In genomic region chr2:27394158-27394832, GRCm38 (mm10) we compare ENCODE assay signal across 13 mouse cellular contexts. TPM values are rescaled to one million over a fixed set of nuclear protein-coding genes. Genes with fewer than 3 reads are reported as not detected.
DNase-seq lines count a peak whose midpoint lies in the region; ATAC-seq lines count a peak whose summit lies in the region.
"Had no signal": no experiment of that assay in that cellular context is flagged by ENCODE, and none has a peak within 500 bp of the region (broad histone marks: within the 10 kb centered on the region; RNA-seq: fewer than 3 reads in every experiment).

No protein-coding gene starts in this region.

- no peak overlapping the region for H3K4me3 ChIP-seq in hindbrain, embryonic 11.5 days (ENCODE audit: low read depth, low read length)
- no peak overlapping the region for H3K4me3 ChIP-seq in hindbrain, embryonic 10.5 days
- no peak overlapping the region for H3K4me3 ChIP-seq in liver, embryonic 16.5 days (ENCODE audit: low read depth, low read length)
- no peak overlapping the region for H3K4me3 ChIP-seq in liver, embryonic 11.5 days (ENCODE audit: low read depth, low read length)
- H3K4me3 ChIP-seq in forebrain, embryonic 14.5 days (ENCODE audit: low read depth, low read length) = no peak overlapping the region
- H3K4me3 ChIP-seq: megakaryocyte, embryonic 14.5 days had no signal

- peaks cover 23% of the 10 kb centered on the region for H3K4me1 ChIP-seq in hindbrain, embryonic 11.5 days (replicated peaks; ENCODE audit: control insufficient read depth, insufficient read depth, low read length)
- H3K4me1 ChIP-seq in hindbrain, embryonic 10.5 days (replicated peaks) = peaks cover 92% of the 10 kb centered on the region
- peaks cover 21% of the 10 kb centered on the region for H3K4me1 ChIP-seq in liver, embryonic 16.5 days (ENCODE audit: control insufficient read depth, low read depth, low read length)
- peaks cover 44% of the 10 kb centered on the region for H3K4me1 ChIP-seq in liver, embryonic 11.5 days (replicated peaks; ENCODE audit: control insufficient read depth, insufficient read depth, low read length)
- H3K4me1 ChIP-seq in forebrain, embryonic 14.5 days (ENCODE audit: control insufficient read depth, insufficient read depth, low read length) = peaks cover 37% of the 10 kb centered on the region

- no peak overlapping the region for H3K27ac ChIP-seq in hindbrain, embryonic 11.5 days (ENCODE audit: low read depth, low read length)
- no peak overlapping the region for H3K27ac ChIP-seq in hindbrain, embryonic 10.5 days
- H3K27ac ChIP-seq in liver, embryonic 16.5 days (ENCODE audit: low read length) = no peak overlapping the region
- H3K27ac ChIP-seq in liver, embryonic 11.5 days (ENCODE audit: low read depth, low read length) = no peak overlapping the region
- H3K27ac ChIP-seq in forebrain, embryonic 14.5 days (ENCODE audit: low read depth, low read length) = no peak overlapping the region

- no peak overlapping the region for H3K9ac ChIP-seq in hindbrain, embryonic 11.5 days (ENCODE audit: low read depth, low read length)
- H3K9ac ChIP-seq in liver, embryonic 16.5 days (ENCODE audit: low read depth, low read length) = no peak overlapping the region
- no peak overlapping the region for H3K9ac ChIP-seq in liver, embryonic 11.5 days (ENCODE audit: low read depth, low read length)
- H3K9ac ChIP-seq in forebrain, embryonic 14.5 days (ENCODE audit: low read length) = no peak overlapping the region
- H3K9ac ChIP-seq: lung, embryonic 14.5 days had no signal

- H3K36me3 ChIP-seq in hindbrain, embryonic 11.5 days (ENCODE audit: control insufficient read depth, insufficient read depth, low read length) = no peaks in the 10 kb centered on the region
- H3K36me3 ChIP-seq in hindbrain, embryonic 10.5 days = peaks cover 10% of the 10 kb centered on the region
- no peaks in the 10 kb centered on the region for H3K36me3 ChIP-seq in liver, embryonic 16.5 days (ENCODE audit: control insufficient read depth, insufficient read depth)
- H3K36me3 ChIP-seq in liver, embryonic 11.5 days (ENCODE audit: control insufficient read depth, insufficient read depth, low read length) = 0 out of 2 replicates have a peak, but pooled peaks cover 2% of the 10 kb centered on the region
- no peaks in the 10 kb centered on the region for H3K36me3 ChIP-seq in forebrain, embryonic 14.5 days (ENCODE audit: control insufficient read depth, insufficient read depth, low read length)

- peak; percentile 25 for DNase-seq in hindbrain, embryonic 11.5 days (ENCODE audit: low spot score)
- no peak for DNase-seq in hindbrain, embryonic 10.5 days (ENCODE audit: low spot score)
- no peak for DNase-seq in liver, embryonic 11.5 days (ENCODE audit: low spot score)
- DNase-seq in forebrain, embryonic 14.5 days (ENCODE audit: low spot score) = peak; percentile 35
- peak; percentile 65 to 74 for DNase-seq in kidney, postnatal 36 days
- no peak for DNase-seq in adrenal gland, adult 2 months
- DNase-seq in layer of hippocampus, postnatal 25 days (ENCODE audit: extremely low spot score in 1 of 2, low spot score in 1 of 2) = no peak
- DNase-seq: adrenal gland, postnatal 25 days; heart, postnatal 36 days; lung, embryonic 14.5 days; thymus, postnatal 25 days had no signal

- ATAC-seq in hindbrain, embryonic 11.5 days (ENCODE audit: low FRiP score) = peak; percentile 28; the same call in 1 of the 2 replicates
- peak; percentile 62 for ATAC-seq in liver, embryonic 16.5 days (ENCODE audit: low read depth)
- no peak for ATAC-seq in liver, embryonic 11.5 days (replicated peaks; ENCODE audit: low FRiP score)
- ATAC-seq in forebrain, embryonic 14.5 days = peak; percentile 44; the same call in 1 of the 2 replicates

- no peak overlapping the region for H3K4me2 ChIP-seq in hindbrain, embryonic 11.5 days (replicated peaks; ENCODE audit: low read depth, low read length)
- H3K4me2 ChIP-seq in liver, embryonic 16.5 days (ENCODE audit: low read depth, low read length) = no peak overlapping the region
- no peak overlapping the region for H3K4me2 ChIP-seq in liver, embryonic 11.5 days
- H3K4me2 ChIP-seq in forebrain, embryonic 14.5 days (ENCODE audit: low read length) = no peak overlapping the region
- H3K4me2 ChIP-seq: lung, embryonic 14.5 days had no signal

- no peaks in the 10 kb centered on the region for H3K27me3 ChIP-seq in hindbrain, embryonic 11.5 days (ENCODE audit: control insufficient read depth, insufficient read depth, low read length)
- H3K27me3 ChIP-seq in hindbrain, embryonic 10.5 days (ENCODE audit: insufficient read depth, poor library complexity, severe bottlenecking) = no peaks in the 10 kb centered on the region
- no peaks in the 10 kb centered on the region for H3K27me3 ChIP-seq in liver, embryonic 16.5 days (ENCODE audit: control insufficient read depth, insufficient read depth, low read depth, low read length)
- no peaks in the 10 kb centered on the region for H3K27me3 ChIP-seq in liver, embryonic 11.5 days (replicated peaks; ENCODE audit: control insufficient read depth, insufficient read depth, low read length)
- no peaks in the 10 kb centered on the region for H3K27me3 ChIP-seq in forebrain, embryonic 14.5 days (replicated peaks; ENCODE audit: control insufficient read depth, insufficient read depth, low read length)

- no peaks in the 10 kb centered on the region for H3K9me3 ChIP-seq in hindbrain, embryonic 11.5 days (ENCODE audit: control insufficient read depth, low read length)
- peaks cover 4% of the 10 kb centered on the region; the same call in 1 of the 2 replicates for H3K9me3 ChIP-seq in hindbrain, embryonic 10.5 days
- H3K9me3 ChIP-seq in liver, embryonic 16.5 days (replicated peaks; ENCODE audit: control insufficient read depth, low read length) = no peaks in the 10 kb centered on the region
- no peaks in the 10 kb centered on the region; the same call in 1 of the 2 replicates for H3K9me3 ChIP-seq in liver, embryonic 11.5 days (ENCODE audit: control insufficient read depth, low read length)
- H3K9me3 ChIP-seq in forebrain, embryonic 14.5 days (replicated peaks; ENCODE audit: control insufficient read depth, low read length) = no peaks in the 10 kb centered on the region

- WGBS in hindbrain, embryonic 11.5 days = 68% methylated on average over 10 of the region's 10 CpGs
- 69% methylated on average over 10 of the region's 10 CpGs for WGBS in hindbrain, embryonic 10.5 days
- 60% methylated on average over 10 of the region's 10 CpGs for WGBS in liver, embryonic 16.5 days (ENCODE audit: insufficient replicate concordance)
- WGBS in liver, embryonic 11.5 days = 84% methylated on average over 10 of the region's 10 CpGs
- 46% methylated on average over 10 of the region's 10 CpGs for WGBS in forebrain, embryonic 14.5 days

RNA-seq across cellular contexts. Expression of gene Vav2, which starts 32.5 kb away (rescaled TPM):
- polyA plus RNA-seq in hindbrain, embryonic 11.5 days (2014; fragmentation: Nextera tagmentation; extraction: Ambion mirVana) = 12.9 and 14.9 TPM in 2 replicates
- polyA plus RNA-seq in hindbrain, embryonic 10.5 days (2016; fragmentation: Nextera tagmentation; extraction: Ambion mirVana) = 13.6 and 16.9 TPM in 2 replicates
- 4.9 and 5.9 TPM in 2 replicates for polyA plus RNA-seq in liver, embryonic 16.5 days (2015; fragmentation: Nextera tagmentation; extraction: Ambion mirVana)
- polyA plus RNA-seq in liver, embryonic 11.5 days (2014; fragmentation: Nextera tagmentation; extraction: Ambion mirVana) = 6.0 and 6.6 TPM in 2 replicates
- 7.4 and 8.9 TPM in 2 replicates for polyA plus RNA-seq in forebrain, embryonic 14.5 days (2014; fragmentation: Nextera tagmentation; extraction: Ambion mirVana)
- 10 to 100 TPM; 20.1 to 27.6 TPM for total RNA-seq in adrenal gland, adult 2 months (2021)
- polyA plus RNA-seq in adrenal gland, adult 2 months (2012; rRNA removed) = 29.7 and 30.9 TPM in 2 replicates
- 10 to 100 TPM; 12.5 to 12.8 TPM for total RNA-seq in layer of hippocampus, postnatal 25 days (2021)

RNA-seq across cellular contexts. Expression of gene Brd3os, which starts 47.8 kb away (rescaled TPM):
- polyA plus RNA-seq in hindbrain, embryonic 11.5 days (2014; fragmentation: Nextera tagmentation; extraction: Ambion mirVana) = 15.0 and 17.3 TPM in 2 replicates
- 9.9 and 16.5 TPM in 2 replicates for polyA plus RNA-seq in hindbrain, embryonic 10.5 days (2016; fragmentation: Nextera tagmentation; extraction: Ambion mirVana)
- polyA plus RNA-seq in liver, embryonic 16.5 days (2015; fragmentation: Nextera tagmentation; extraction: Ambion mirVana) = 0.32 and 0.67 TPM in 2 replicates
- polyA plus RNA-seq in liver, embryonic 11.5 days (2014; fragmentation: Nextera tagmentation; extraction: Ambion mirVana) = 2.2 and 2.8 TPM in 2 replicates
- polyA plus RNA-seq in forebrain, embryonic 14.5 days (2014; fragmentation: Nextera tagmentation; extraction: Ambion mirVana) = 34.3 and 38.1 TPM in 2 replicates
- 10 to 100 TPM in 1 of 2 experiments, 1 to 10 TPM in 1; 6.2 to 17.2 TPM for total RNA-seq in adrenal gland, adult 2 months (2021)
- 46.0 and 60.2 TPM in 2 replicates for polyA plus RNA-seq in adrenal gland, adult 2 months (2012; rRNA removed)
- 10 to 100 TPM; 24.5 to 25.4 TPM for total RNA-seq in layer of hippocampus, postnatal 25 days (2021)

Comparison
In these comparisons a context has a peak if more than half of its experiments do, and no peak if none do; other contexts are left out.
1. DNase-seq: peak in hindbrain, embryonic 11.5 days (single experiment), forebrain, embryonic 14.5 days (single experiment) and kidney, postnatal 36 days (2 of 2); none in hindbrain, embryonic 10.5 days (single experiment), liver, embryonic 11.5 days (single experiment), adrenal gland, adult 2 months (single experiment) and layer of hippocampus, postnatal 25 days (0 of 2).